Mouse (Mus musculus) ES-Bruce4 (cell line): ENCODE data around the gene Tmub2.

Source experiments
- CTCF ChIP-seq: IDR thresholded peaks from one replicate; pipeline ENCODE4 v1.8.1; 2011; ENCODE audit warnings: low read depth, low read length
- EP300 ChIP-seq: IDR thresholded peaks from 2 replicates; pipeline ENCODE4 v1.6.1; 2011; ENCODE audit warnings: low read depth, low read length; ENCODE audit not compliant: insufficient read depth
- POLR2A ChIP-seq: IDR thresholded peaks from one replicate; pipeline ENCODE4 v1.8.1; 2011; ENCODE audit warnings: low read length; ENCODE audit not compliant: insufficient read depth

GRCm38 (mm10) chr11:102257514-102257913 is 27.2 kb upstream of the Tmub2 start:
- TF ChIP-seq CTCF: peak; percentile 37
- TF ChIP-seq POLR2A: no peak
- TF ChIP-seq EP300: no peak
